Mouse (Mus musculus) bone marrow macrophage, adult 2 months (primary cell): Measurements from ENCODE around the gene Kcnk3.

Source experiments
- CTCF ChIP-seq: IDR thresholded peaks from 2 replicates; pipeline ENCODE4 v1.5.1; 2012; ENCODE audit warnings: low read depth, mild to moderate bottlenecking, low read length, moderate library complexity
- POLR2A ChIP-seq: IDR thresholded peaks from 2 replicates; pipeline ENCODE4 v1.6.1; 2012; ENCODE audit warnings: mild to moderate bottlenecking, low read depth, low read length, borderline replicate concordance

GRCm38 (mm10) chr5:30615416-30615815 lies 27.4 kb downstream of the Kcnk3 start:
- TF ChIP-seq CTCF (no peak), POLR2A (no peak)
